Mouse (Mus musculus) C2C12 (cell line): Measurements from ENCODE around the gene Tubgcp2. TPM values are rescaled to one million over a fixed set of nuclear protein-coding genes. Genes with fewer than 3 reads are reported as not detected.

Experiments used
- H3K27me3 ChIP-seq: one replicate; pipeline ENCODE4 v1.6.1; 2011; ENCODE audit not compliant: control insufficient read depth, insufficient read depth, insufficient read length
- H3K36me3 ChIP-seq: one replicate; pipeline ENCODE4 v1.6.1; 2011; ENCODE audit not compliant: control insufficient read depth, insufficient read depth
- H3K4me3 ChIP-seq: one replicate; pipeline ENCODE4 v1.5.1; 2011; ENCODE audit warnings: mild to moderate bottlenecking, control low read depth; ENCODE audit not compliant: poor library complexity, insufficient read depth, severe bottlenecking
- H3K79me2 ChIP-seq: one replicate; pipeline ENCODE4 v1.6.1; 2011; ENCODE audit not compliant: control insufficient read depth, insufficient read depth
- H3K79me3 ChIP-seq: one replicate; pipeline ENCODE4 v1.6.1; 2011; ENCODE audit warnings: low read depth, control low read depth
- H3ac ChIP-seq: one replicate; pipeline ENCODE3; 2011; ENCODE audit warnings: low read depth; ENCODE audit not compliant: control insufficient read depth, insufficient read length
- CEBPB ChIP-seq: IDR thresholded peaks from one replicate; pipeline ENCODE4 v1.6.1; 2011; ENCODE audit warnings: low read depth, mild to moderate bottlenecking, control low read depth, moderate library complexity
- CTCF ChIP-seq: IDR thresholded peaks from one replicate; pipeline ENCODE4 v1.5.1; 2011; ENCODE audit not compliant: control insufficient read depth, insufficient read depth, insufficient read length
- FOSL1 ChIP-seq: IDR thresholded peaks from one replicate; pipeline ENCODE4 v1.8.0; 2011; ENCODE audit warnings: mild to moderate bottlenecking, low read length; ENCODE audit not compliant: poor library complexity, insufficient read depth, severe bottlenecking
- MAX ChIP-seq: IDR thresholded peaks from one replicate; pipeline ENCODE4 v1.6.1; 2011; ENCODE audit warnings: mild to moderate bottlenecking, control low read depth
- MYOD1 ChIP-seq: IDR thresholded peaks from one replicate; pipeline ENCODE4 v1.6.1; 2011; ENCODE audit warnings: low read depth; ENCODE audit not compliant: control insufficient read depth, insufficient read length
- MYOG ChIP-seq: IDR thresholded peaks from one replicate; pipeline ENCODE4 v1.6.1; 2011; ENCODE audit not compliant: control insufficient read depth, insufficient read length; ENCODE audit errors: extremely low read depth
- USF1 ChIP-seq: IDR thresholded peaks from one replicate; pipeline ENCODE4 v1.6.1; 2011; ENCODE audit warnings: low read depth, mild to moderate bottlenecking, control low read depth, moderate library complexity
- polyA plus RNA-seq: library from polyadenylated mRNA; unstranded; fragments of >200 nt; fragmentation: generic; extraction: Trizol; gene quantifications from one replicate; pipeline ENCODE4 v1.2.1, GENCODE M21; 2012; ENCODE audit warnings: missing spikeins

Tubgcp2 gene
- polyA plus RNA-seq, 1 experiment = 31.7 TPM

DNA sequence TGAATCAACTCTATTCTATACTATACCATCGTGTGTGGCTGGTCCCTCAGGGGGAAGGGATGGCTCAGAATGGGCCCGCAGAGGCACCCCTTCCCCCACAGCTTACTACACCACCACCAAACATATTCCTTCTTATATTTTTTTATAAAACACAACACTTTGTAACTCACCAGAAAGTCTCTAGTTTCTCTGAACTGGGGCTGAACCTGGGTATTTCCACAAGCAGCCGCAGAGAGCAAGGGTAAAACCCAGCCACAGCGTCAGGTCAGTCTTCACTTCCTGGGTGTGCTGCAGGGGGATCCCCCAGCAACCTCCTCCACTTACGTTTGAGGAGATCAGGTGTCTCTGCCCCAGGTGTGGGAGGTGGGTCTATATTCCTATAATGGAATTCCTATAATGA, 68.0 kb downstream of the Tubgcp2 start:
- no peak overlapping the region for H3K4me3 ChIP-seq
- H3ac ChIP-seq = no peak overlapping the region
- TF ChIP-seq MYOG = no peak
- no peak for TF ChIP-seq USF1
- TF ChIP-seq CEBPB = no peak
- TF ChIP-seq MAX = no peak
- TF ChIP-seq MYOD1 = no peak
- no peak for TF ChIP-seq FOSL1
- TF ChIP-seq CTCF = no peak
- no peaks in the 10 kb centered on the region for H3K79me3 ChIP-seq
- no peaks in the 10 kb centered on the region for H3K79me2 ChIP-seq
- no peaks in the 10 kb centered on the region for H3K36me3 ChIP-seq
- H3K27me3 ChIP-seq = no peaks in the 10 kb centered on the region

DNA sequence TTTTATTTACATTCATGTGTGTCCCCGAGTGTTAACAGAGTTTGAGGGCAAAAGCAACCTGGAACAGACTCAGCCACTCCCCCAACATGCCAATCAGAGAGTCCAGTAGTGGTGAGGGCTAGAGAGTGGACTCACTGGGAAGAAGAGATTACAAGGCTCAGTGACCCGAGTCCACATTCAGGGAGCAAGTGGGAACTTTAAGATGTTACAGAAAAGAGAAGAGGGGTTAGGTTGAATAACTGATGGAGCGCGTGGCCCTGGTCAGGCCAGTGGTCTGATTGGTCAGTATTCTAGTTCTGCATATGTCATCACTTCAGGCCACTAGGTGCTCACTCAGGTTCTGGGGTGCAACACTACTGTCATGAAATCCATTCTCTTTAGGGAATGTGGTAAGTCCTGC, 69.3 kb downstream of the Tubgcp2 start:
- no peaks in the 10 kb centered on the region for H3K36me3 ChIP-seq

DNA sequence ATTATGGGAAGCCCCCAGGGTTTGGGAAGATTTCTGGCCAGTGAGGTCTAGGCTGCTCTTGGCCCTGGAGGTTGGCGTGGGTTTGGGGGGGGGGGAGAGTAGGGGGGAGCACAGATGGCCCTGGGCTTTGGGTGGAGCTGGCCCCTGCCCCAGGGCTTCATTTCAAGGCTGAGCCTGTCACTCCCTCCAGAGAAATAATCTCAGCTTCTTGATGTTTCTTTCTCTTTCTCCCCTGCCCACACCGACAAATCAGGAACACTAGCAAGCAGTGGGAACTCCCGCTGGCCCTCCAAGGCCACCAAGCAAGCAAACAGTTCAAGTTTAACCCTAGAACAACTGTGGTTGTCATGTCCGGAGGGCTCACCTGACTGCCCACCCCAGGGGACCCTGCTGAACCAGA, 72.7 kb downstream of the Tubgcp2 start:
- TF ChIP-seq MYOG (no peak), MYOD1 (no peak), CTCF (no peak), CEBPB (no peak), USF1 (no peak), FOSL1 (no peak), MAX (no peak)
- Histone ChIP-seq H3K79me2 (no peaks in the 10 kb centered on the region), H3K27me3 (peaks cover 5% of the 10 kb centered on the region), H3K79me3 (no peaks in the 10 kb centered on the region), H3ac (no peak overlapping the region), H3K4me3 (no peak overlapping the region), H3K36me3 (no peaks in the 10 kb centered on the region)

More for the DNA sequence above, 69.3 kb downstream of the Tubgcp2 start:
- Histone ChIP-seq H3ac (no peak overlapping the region), H3K4me3 (no peak overlapping the region), H3K79me2 (no peaks in the 10 kb centered on the region), H3K27me3 (no peaks in the 10 kb centered on the region), H3K79me3 (no peaks in the 10 kb centered on the region)
- TF ChIP-seq MYOG = no peak
- TF ChIP-seq FOSL1 = no peak
- TF ChIP-seq CEBPB = no peak
- no peak for TF ChIP-seq MYOD1
- no peak for TF ChIP-seq USF1
- TF ChIP-seq CTCF = no peak
- no peak for TF ChIP-seq MAX

DNA sequence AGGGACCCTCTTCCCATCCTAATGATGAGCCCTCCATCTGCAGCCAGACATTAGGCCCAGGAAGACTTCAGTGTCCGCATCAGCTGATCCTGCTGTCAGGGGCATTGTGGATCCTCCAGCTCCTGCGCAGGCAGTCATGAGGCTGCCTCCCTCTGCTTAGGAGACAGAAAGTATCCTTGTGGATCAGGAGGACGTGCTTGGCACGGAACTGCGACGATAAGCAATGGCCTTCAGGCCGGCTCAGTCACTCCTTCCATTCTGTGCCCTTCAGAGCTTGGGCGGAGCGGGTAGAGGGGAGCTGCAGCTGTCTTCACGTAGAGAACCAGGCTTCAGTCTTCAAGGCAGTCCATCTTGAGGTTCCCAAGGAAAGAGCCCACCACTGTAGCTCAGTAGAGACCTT, 75.3 kb downstream of the Tubgcp2 start:
- no peaks in the 10 kb centered on the region for H3K79me3 ChIP-seq
- no peak overlapping the region for H3ac ChIP-seq
- no peak overlapping the region for H3K4me3 ChIP-seq
- no peaks in the 10 kb centered on the region for H3K79me2 ChIP-seq
- peaks cover 5% of the 10 kb centered on the region for H3K27me3 ChIP-seq
- H3K36me3 ChIP-seq = no peaks in the 10 kb centered on the region
- TF ChIP-seq CEBPB (no peak), FOSL1 (no peak), MYOD1 (no peak), MAX (no peak), USF1 (no peak), CTCF (no peak), MYOG (no peak)

DNA sequence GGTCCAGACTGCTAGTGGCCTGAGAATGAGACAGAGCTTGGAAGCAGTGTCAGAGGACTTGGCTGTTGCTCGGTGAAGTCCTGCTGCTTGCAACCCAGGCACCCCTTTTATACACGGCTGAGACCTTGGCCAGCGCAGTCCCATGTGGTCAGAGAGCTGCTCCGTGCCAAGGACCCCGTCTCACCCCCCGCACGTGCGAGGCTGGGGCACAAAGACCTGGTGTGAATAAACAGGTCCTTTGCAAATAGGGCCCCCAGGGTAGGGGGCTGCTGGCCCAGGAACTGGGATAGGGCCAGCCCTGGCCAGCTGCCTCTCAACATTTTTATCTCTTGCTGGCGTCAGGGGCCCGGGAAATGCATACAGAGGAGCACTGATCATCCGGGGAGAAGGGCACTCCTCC, 78.5 kb downstream of the Tubgcp2 start:
- Histone ChIP-seq H3K36me3 (no peaks in the 10 kb centered on the region), H3ac (no peak overlapping the region), H3K79me3 (no peaks in the 10 kb centered on the region), H3K4me3 (no peak overlapping the region), H3K27me3 (peaks cover 5% of the 10 kb centered on the region), H3K79me2 (no peaks in the 10 kb centered on the region)
- TF ChIP-seq MYOG (no peak), MYOD1 (no peak), CTCF (no peak), USF1 (no peak), MAX (no peak), FOSL1 (no peak), CEBPB (no peak)

DNA sequence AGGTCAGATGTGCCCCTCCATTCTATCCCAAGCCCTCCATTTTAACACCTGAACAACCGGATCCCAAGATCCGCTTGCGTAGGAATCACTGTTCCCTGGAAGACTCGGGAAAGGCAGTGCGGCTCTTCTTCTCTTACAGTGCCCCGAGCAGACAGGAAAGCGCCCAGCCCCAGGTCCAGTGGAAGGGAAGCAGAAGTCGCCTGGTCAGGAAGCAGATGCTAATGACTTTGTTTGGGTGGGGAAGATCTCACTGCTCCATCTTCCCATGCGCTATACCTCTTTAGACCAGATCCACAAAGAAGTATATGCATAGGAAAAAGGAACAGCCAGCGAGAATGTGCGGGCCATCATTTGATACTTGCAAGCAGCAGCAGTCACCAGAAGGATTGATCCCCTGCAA, 79.0 kb downstream of the Tubgcp2 start:
- H3K36me3 ChIP-seq = no peaks in the 10 kb centered on the region
- no peaks in the 10 kb centered on the region for H3K79me2 ChIP-seq
- H3K4me3 ChIP-seq = no peak overlapping the region
- no peaks in the 10 kb centered on the region for H3K79me3 ChIP-seq
- peaks cover 5% of the 10 kb centered on the region for H3K27me3 ChIP-seq
- TF ChIP-seq MYOD1 = no peak
- H3ac ChIP-seq = no peak overlapping the region
